Mouse (Mus musculus) retina, adult 2 months (tissue): ENCODE measurements around the gene Hoxd4.

ENCODE experiments used
- DNase-seq: peaks from one replicate; pipeline ENCODE4 v3.0.0-alpha.2; 2012; ENCODE audit warnings: low read depth, low spot score

Hoxd4 gene

GRCm38 (mm10) chr2:74711721-74712621 lies at the start of gene Hoxd4, which contains the start of gene Hoxd3:
TSS of gene Hoxd4 (plus strand) at chr2:74711929.
TSS of gene Hoxd3 (plus strand) at chr2:74711927.
- no peak for DNase-seq

GRCm38 (mm10) chr2:74663291-74663925 lies 48.3 kb upstream of the Hoxd4 start:
- no peak for DNase-seq

- DNase-seq = no peak
Observed at GRCm38 (mm10) chr2:74666411-74666810, 45.3 kb upstream of the Hoxd4 start.

- no peak for DNase-seq
Observed at GRCm38 (mm10) chr2:74667191-74667841, 44.4 kb upstream of the Hoxd4 start.

DNA sequence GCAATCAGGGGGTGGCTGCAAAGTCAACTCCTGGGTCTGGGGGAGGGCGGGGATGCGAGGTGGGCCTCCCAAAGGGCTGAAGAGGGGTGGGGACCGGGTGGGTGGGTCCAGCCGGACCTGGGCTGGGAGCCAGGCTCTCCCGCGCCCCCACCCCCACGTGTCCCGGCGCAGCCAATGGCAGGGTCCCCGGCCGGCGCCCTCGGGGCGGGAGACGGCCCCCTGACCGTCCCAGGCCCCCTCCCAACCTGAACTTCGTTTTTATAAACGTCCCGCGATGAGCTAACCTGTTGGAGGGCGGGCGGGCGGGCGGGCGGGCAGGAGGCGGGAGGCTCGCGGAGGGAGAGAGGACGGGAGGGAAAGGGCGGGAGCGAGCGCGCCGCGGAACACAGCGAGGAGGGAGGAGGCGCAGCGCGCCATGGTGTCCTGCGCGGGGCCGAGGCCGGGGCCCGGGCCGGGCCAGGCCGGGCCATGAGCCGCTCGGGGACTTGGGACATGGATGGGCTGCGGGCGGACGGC lies 43.8 kb upstream of the Hoxd4 start, which contains the start of gene Hoxd13:
Gene Hoxd13 (plus strand): TSS at position 469 of the 516 bp plus-strand sequence.
- no peak for DNase-seq

DNA sequence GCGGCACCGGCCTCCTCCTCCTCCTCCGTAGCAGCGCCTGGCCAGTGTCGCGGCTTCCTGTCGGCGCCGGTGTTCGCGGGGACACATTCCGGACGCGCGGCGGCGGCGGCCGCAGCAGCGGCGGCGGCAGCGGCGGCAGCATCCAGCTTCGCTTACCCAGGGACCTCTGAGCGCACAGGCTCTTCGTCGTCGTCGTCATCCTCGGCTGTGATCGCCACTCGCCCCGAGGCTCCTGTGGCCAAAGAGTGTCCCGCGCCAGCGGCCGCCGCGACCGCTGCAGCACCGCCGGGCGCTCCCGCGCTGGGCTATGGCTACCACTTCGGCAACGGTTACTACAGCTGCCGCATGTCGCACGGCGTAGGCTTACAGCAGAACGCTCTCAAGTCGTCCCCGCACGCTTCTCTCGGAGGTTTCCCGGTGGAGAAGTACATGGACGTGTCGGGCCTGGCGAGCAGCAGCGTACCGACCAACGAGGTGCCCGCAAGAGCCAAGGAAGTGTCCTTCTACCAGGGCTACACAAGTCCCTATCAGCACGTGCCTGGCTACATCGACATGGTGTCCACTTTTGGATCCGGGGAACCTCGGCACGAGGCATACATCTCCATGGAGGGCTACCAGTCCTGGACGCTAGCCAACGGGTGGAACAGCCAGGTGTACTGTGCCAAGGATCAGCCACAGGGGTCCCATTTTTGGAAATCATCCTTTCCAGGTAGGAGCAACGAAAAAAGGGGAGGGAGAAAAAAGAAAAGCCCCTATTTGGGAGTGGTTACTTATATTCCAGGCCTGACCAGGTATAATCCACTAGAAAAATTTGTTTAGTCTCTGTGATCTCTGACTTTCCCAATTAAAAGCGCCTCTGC lies 43.1 kb upstream of the Hoxd4 start:
- DNase-seq = no peak

DNA sequence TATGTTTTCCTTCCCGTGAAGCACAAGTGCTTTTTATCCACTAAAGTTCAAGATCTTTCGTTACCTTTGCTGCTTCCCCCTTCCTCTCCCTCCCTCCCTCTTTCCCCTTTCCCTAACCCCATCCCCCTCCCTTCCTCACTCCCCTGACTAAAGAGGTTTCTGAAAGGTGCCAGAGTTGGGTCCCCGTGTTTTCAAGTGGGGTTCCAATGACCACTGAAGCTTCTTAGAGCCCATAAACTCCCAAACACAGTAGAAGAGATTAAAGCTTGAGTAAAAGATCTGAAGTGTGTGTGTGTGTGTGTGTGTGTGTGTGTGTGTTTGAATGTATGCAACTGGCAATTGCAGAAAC lies 42.5 kb upstream of the Hoxd4 start:
- no peak for DNase-seq

DNA sequence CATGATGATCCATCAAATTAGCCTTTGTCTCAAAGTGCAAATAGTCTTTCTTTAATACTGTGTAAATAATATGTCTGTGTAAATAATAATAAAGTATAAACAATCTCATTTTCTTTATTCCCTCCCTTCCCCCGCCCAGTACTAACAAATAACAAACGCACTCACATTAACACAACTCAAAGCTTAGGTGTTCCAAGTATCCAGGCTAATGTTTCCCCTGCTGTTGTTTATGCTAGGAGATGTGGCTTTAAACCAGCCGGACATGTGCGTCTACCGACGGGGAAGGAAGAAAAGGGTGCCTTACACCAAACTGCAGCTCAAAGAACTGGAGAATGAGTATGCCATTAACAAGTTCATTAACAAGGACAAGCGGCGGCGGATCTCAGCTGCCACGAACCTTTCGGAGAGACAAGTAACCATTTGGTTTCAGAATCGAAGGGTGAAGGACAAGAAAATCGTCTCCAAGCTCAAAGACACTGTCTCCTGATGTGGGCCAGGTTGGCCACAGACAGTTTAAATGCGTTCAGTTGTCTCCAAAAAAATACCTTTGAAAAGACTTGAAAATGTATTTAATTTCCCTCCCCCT lies 42.0 kb upstream of the Hoxd4 start:
- no peak for DNase-seq

GRCm38 (mm10) chr2:74670632-74671188 lies 41.0 kb upstream of the Hoxd4 start:
- no peak for DNase-seq

- no peak for DNase-seq
Observed at GRCm38 (mm10) chr2:74671847-74672246, 39.9 kb upstream of the Hoxd4 start.

GRCm38 (mm10) chr2:74672481-74673362 lies 39.0 kb upstream of the Hoxd4 start:
- no peak for DNase-seq

DNA sequence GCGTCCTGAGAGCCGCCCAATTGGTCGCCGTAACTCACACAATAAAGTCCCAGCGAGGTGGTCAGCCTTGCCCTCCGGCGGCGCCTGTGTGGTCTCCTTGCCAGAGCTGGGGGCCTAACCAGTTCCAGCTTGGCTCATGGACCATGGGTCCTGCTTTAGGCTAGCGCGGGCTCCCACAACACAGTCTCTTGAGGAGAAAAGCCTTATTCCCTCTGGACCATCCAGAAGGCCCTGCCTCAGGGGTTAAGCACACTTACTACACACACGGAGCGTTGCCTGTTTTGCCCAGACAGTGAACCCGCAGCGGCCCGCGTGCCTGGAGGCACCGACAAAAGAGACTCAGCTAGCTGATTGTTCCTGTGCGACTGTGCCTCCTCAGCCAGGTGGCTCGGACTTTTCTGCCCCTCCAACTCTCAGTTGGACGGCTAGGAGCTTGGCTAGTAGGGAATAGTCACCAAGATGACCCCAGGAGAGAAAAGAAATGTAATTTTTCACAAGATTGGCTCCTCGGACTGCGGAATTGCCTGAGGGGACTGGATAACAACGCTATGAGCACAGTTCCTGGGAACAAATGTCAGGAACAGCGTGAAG lies 37.8 kb upstream of the Hoxd4 start:
- no peak for DNase-seq

GRCm38 (mm10) chr2:74674881-74675665 lies 36.7 kb upstream of the Hoxd4 start, which contains the start of gene Hoxd12:
TSS of gene Hoxd12 (plus strand) at chr2:74675013.
- no peak for DNase-seq

- no peak for DNase-seq
Observed at GRCm38 (mm10) chr2:74675666-74676282, 36.0 kb upstream of the Hoxd4 start.

DNA sequence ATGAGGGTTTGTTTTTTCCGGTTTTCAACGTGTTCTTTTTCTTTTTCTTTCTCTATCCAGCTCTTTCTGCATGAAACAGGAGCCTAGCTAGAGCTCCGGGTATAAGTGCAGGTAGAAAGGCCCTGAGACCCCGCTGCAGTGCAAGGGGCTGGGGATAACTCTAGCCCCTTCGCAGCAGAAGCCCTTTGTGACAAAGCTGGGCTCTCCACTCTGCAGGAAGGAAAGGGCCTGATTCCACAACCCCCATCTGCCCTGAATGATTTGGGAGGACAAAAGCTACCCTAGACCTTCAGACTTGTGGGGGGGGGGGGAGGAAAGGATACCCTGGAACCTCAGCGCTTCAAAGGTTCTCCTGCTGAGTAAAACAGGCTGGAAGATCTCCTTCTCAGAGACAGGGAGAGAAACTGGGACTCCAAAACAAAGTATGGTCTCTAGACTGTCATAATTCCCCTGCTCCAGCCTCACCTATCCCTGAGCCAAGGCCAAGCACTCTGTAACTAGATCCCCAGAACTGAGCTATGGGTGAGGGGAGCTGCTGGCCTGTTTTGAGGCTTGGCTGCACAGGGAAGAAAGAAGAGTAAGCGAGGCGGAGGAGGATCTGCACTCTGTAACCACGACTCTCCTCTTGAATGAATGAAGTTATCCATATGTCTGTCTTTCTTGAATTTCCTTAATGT lies 35.2 kb upstream of the Hoxd4 start:
- DNase-seq = no peak

DNA sequence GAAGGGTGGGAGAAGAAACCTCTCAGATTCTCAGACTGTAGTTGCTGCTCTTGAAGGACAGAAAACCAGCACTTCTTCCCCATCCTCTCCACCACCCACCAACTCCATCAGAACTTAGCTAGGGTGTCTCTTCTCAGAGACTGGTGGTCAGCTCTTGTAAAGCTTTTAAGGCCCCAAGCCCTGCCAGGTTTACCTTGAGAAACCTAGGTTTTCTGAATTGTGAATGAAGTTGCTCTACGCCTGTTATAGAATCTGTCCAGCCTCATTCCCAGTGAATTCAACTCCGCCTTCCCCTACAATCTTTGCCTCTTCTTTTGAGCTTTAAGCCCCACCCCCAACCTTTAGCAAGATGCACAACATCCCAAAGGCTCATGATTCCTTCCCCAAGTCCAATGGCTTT lies 34.6 kb upstream of the Hoxd4 start:
- no peak for DNase-seq

GRCm38 (mm10) chr2:74678891-74679595 lies 32.7 kb upstream of the Hoxd4 start, which contains the start of gene Hoxd11:
TSS of gene Hoxd11 (plus strand) at chr2:74679557.
- DNase-seq = no peak
